Mouse (Mus musculus): Measurements from ENCODE around the gene Tmem26.

Tmem26 gene

DNA sequence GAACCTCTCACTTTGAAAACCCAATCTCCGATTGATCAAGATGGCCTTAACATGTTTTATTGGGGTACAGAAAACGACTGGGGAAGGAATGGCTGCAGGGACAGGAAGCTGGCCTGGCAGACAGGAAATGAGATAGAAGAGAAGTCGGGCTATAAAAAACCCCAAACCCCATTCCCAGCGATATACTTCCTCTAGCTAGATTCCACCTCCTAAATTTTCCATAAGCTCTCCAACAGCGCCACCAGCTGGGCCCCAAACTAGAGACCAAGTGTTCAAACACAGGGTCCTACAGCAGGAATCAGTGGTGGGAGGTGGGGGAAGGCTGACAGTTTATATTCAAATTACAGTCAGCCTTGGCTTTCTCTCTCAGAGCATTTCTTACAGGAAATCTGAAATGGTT is 35.8 kb downstream of the Tmem26 start:
- no peak for DNase-seq

DNA sequence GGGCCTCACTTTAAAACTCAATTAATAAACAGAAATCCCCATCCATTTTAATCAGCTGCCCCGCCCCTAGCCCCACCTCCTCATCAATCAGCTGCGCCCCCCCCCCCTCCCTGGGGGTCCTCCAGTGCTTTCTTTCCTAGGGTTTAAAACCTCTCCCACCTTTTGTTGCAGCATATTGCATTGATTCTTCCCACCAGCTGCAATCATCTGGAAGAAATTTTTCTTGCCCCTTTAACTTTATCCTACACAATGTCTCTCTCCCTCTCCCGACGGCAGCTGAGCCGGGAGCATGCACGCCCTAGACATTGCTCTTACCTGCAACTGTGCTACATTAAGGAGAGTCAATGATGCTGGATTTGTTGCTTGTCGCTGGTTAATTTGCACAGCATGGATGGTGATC is 36.3 kb downstream of the Tmem26 start:
- DNase-seq: no peak

DNA sequence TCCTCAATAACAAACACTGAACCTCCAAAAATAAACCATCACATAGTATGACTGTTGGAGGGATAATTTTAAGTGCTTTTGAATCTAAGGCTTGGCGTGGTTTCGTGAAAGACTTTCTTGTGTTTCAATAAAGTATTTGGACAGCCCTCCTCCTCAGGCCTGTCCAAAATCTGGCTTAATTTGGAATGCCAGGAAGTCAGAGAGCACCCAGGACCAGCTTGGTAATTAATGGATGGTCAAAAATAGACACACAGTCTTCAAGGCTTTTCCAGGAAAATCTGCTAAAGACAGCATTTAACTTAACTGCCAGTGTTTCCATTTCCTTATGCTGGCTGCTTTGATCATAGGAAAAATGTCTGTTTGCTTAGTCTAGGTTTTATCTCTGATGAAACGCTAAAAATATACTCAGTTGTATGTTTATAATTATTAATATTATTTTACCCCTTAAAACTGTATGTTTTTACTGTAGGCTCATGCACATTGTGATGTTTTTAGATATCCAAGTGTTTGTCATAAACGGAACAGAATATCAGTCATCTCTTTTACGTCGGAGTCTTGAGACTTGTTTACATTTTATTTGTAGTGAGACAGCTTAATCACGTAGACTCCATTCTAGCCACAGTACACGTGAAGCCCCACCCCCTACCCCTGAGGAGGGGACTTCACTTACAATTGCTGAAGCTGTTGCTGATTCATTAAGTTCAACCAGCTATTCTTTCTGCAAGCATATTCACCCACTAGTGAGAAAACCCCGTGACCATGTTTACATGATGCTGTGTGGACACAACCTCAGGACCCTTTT is 57.8 kb downstream of the Tmem26 start:
- no peak for DNase-seq

DNA sequence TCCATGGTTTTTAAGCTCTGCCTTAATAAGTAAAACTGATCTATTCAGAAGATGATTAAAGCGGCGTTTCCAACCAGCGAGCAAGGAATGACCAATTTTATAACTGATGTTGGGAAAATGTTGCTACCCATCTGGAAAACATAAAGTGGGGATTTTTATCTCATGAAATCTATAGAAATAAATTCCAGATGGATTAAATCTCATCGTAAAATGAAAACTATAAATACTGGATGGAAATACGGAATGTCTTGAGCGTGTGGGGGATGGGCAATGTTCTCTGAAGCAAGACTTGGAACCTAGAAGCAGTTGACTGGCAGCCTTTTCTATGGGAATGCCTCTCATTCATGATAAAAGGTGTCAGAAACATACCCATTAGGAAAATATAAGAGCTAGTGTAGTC is 59.3 kb downstream of the Tmem26 start:
- no peak for DNase-seq

DNA sequence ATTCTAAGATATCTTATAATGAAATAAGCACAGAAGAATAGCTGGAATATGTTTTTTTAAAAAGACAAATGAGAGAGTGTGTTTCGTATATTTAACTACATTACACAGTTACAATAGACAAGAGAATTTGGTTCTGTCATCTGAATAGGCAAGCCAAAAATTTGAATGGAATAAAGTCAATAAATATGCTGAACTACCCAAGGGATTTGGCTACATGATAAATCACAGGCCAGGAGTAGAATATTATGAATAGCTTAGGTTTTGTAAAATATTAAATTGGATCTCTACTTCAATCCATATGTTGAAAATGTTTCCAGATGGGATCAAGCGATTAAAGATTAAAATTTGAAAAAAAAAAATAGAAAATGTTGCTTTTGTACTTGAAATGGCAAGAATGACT is 60.4 kb downstream of the Tmem26 start:
- no peak for DNase-seq

DNA sequence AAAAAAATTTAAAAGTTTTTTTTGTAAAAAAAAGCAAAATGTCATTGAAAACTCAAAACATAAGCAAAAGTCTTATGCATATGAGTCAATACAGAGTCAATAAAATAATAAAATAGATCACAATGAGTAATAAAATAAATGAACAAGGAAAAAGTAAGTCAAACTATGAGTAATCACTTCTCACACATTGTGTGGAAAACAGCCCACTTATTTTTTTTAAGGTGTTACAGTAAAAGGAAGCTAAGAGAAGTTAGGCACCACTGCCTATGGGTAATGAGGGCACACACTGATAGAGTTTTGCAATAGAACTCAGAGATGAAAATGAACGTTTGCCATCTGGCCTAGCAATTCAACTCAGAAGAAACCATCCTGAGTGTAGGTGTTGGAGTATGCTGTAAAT is 61.0 kb downstream of the Tmem26 start:
- DNase-seq: no peak

DNA sequence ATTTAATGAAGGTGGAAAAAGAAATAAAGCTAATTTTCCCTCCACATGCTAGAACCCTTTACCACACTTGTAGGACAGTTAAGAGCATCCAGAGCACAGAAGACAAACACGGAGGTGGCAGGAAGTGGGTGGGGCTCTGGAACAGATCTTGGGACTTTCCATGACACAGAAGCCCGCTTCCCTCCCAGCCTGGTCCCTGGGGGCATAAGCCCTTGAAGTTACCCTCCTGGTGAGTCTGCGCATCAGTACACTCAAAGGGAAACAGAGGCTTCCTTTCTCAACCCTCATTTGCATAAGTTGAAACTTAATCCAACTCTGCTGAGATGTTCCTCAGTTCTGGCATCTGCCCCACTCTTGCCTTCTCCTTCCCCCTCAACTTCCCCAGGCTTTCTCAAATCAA is 72.0 kb downstream of the Tmem26 start:
- DNase-seq: no peak

DNA sequence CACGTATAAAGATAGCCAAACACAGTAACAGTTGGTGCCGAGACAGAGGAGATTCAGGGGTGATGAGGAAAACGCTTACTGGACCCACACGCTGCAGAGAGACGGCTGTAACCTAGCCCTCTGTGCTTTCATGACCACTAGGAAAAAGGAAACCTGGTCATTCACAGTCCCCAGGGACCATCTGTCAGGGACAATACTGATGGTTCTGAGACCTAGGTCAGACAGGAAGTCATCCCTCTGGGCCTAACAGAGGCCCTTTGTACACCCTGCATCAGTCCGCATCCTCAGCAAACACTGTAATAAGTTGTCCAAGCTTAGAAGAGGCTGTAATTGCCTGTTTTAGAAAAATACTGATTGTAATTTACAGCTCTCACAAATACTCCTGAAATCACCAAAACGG is 76.4 kb downstream of the Tmem26 start:
- no peak for DNase-seq

DNA sequence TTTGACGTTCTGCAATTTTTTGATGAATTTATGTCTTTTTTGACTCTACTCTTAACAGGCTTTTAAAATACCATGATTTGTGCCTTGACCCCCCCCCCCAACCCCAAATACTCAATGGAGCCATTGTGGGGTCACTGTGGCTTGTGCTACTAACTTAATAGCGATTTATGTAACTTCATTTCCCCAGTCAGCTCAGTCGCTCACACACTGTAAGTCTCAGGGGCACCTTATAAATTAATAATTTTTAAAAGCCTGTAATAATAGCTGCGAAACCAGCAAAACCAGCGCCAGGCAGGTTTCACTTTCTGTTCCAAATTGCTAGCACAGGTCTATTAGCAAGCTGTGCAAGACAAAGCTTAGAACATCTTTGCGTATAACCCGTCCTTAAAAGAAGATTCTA is 76.9 kb downstream of the Tmem26 start:
- DNase-seq: no peak

DNA sequence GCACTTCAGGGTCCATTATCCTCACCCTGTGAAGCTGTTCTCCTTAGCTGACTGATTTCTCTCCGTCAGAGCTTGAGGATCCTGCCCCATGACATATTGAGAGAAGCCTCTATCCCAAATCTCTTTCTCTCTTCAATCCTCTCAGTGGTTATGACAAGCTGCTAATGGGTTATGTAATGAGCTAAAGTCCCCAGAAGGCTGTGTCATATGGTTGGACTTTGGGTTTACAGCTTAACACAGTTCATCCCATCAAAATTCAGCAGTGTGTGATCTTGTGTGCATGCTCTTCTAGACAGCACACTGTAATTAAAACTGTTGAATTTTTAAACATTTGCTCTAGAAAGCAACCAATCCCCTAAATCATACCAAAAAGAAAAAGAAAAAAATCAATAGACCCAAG is 82.9 kb downstream of the Tmem26 start:
- no peak for DNase-seq

DNA sequence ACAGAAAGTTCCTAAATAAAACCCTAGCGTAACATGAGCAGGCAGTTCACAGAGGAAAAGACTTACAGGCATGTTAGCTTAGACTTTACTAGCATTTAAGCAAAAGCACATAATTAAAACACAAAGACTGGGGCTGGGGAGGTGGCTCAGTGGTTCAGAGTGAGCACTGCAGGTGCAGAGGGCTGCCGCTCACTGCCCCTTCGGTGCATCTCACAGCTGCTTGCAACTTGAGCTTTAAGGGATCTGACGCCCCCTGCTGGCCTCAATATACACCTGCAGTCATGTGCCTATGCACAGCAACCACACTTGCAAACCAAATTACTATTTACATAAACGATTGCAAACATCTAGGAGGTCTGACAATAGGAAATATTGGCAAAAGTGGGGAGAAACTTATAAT is 87.5 kb downstream of the Tmem26 start:
- no peak for DNase-seq

DNA sequence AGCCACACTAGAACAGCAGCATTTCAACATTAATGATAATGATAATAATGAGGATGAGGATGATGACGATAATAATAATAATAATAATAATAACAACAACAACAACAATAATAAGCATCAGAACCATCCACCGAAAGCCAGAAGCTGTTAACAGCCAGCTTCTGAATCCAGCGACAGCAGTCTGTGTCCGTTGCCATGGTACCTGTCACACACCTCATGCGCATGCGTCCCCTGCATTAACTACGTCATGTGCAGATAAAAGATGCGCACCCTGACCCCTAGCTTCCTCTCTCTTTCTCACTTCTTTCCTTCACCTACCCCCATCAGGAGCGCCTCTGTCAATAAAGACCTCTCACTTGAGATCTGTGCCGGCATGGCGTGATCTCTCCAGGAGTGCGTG is 89.3 kb downstream of the Tmem26 start:
- DNase-seq: no peak

DNA sequence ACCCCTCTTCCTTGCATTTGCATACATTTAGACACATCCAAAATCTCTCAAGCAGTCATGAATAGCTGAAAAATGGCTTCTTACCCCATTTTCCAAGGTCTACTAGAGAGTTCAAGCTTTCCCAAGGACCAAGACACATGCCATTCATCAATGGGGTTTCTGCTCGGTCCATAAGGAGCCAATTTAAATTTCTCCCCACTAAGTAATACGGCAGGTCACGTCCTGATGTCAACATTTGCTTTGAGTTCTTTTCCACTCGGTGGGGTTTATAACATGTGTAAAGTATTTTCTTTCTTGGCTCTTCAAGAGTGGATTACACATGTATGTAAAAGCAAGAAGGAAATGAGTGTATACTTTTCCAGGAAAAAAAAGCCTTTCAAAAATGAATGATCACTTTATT is 93.8 kb downstream of the Tmem26 start:
- no peak for DNase-seq

DNA sequence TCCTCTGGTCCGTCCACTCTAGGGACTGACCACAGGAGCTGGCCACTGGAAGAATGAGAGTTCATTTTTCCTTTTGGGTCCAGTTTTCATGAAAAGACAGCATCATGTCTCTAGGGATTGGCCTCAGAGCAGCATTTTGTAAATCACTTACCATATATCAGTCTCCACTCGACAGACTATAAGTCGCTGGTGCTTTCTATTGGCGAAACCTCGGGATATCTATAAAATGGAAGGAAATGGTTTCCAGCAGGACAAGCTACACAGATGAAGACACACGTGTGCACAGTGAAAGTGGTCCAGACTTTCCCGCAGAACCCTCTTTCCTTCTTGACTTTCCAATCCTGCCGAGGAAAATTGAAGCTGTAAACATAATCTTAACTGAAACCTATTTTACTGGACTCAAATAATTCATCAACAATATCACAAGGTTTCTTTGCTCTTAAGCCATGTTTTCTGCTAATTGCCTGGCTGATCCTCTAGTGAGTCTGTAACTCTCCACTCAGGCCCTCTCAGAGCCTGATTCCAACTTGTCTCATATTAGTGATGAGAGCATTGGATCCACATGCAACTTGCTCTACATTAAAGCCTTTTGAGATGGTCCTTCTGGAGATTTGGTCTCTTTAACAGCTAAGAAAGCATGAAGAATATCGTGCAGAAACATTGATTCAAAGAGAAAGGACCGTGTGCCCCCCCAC is 94.8 kb downstream of the Tmem26 start:
- no peak for DNase-seq

DNA sequence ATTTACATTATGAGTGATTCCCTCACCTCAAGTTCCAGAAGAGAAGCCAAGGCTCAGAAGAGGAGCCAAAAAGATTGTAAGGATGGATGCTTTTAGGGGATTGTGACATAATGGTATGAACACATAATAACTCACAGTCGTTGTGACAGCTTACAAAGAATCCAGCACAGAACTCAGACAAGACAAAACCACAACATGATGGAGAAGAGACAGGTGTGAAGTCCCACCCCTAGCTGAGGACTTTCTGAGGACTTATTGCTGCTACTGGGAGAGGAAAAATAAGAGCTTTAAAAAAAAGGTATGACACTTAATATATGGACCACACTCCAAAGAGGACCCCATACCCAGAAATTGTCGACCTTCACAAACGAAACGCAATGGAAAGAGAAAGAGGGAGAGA is 101.1 kb downstream of the Tmem26 start:
- no peak for DNase-seq

Data from thymus, adult 18-20 months (tissue).